Mouse (Mus musculus) mature B cell (primary cell): ENCODE data around the gene Syt1.

Experiments used
- in situ Hi-C: fragments of 300-500 bp; cut with MboI; formaldehyde crosslinking; loops from 2 replicates; pipeline ENCODE4 v1.14.3; 2019

Syt1 gene

DNA sequence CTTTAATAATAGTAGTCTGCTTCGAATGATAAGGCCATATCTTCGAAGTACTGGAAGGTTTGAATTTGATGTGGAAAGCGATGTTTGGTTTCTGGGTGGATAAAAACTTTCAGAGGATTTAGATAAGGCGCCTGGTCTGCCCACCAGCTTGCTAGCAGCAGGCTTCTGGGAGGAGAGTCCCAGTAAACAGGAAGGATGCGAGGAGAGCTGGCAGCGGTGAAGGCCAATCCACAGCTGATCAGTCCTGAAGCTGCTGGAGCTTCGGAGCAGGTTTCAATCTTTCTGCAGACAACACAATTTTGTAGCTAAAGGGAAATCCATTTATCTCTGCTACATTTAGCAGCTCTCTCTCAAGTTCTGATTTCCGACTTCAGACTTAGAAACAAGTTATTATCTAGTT, 358.7 kb downstream of the Syt1 start:
- in situ Hi-C loops: no loop called here

DNA sequence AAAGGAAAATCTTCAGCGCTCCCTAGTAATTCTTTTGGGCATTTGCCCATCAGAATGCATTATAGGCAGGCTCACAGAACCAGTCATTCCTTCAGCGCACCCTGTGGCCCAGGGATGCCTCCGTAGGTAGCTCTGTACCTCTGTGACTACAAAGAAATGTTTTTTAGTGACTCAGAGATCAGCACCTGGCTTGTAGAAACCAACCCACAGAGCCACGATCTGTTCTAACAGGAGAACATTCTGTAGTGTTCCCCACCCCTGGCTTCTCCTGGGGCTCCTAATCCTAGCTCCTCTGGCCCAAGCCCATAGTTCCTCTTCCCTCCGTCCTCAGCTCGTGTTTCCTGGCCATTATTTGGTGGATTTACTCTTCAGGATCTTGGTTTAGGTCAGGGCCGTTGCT, 361.6 kb downstream of the Syt1 start:
- in situ Hi-C loops: no loop called here

DNA sequence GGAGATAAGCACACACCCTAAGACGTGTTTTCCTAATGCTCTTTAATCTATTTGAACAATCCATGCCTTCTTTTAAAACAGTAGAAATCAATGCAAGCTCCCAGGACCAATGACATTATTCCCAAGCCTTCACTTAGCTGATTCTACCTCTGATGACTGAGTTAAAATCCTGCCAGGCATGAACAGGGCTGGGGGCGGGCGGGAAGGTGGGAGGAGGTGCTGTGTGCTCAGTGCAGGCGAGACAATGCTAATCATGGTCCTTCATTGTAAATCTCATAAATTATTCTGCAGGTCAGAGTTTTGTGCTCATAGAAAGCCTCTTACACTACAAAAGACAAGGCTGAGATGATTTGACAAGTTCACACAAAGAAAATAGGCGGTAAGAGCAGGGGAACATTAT, 366.9 kb downstream of the Syt1 start:
- in situ Hi-C loops: no loop called here

DNA sequence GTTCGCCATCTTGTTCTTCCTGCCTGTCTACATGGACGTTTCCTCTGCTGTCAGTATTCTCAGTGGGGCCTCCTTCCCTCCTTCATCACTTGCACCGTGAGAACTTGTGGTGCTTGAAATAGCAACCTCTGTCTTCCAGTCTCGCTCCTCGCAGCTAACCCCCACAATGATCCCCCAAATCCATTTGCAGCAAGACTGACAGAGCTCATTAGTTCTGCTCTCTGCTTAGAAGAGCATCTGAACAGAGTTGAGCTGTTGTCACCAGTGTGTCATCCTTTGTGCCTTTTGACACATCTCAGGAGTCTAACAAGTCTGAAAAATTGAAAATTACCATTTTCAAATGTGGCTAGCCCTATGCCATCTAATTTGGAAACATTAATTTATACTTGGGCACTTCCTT, 372.7 kb downstream of the Syt1 start:
- in situ Hi-C loops: no loop called here

DNA sequence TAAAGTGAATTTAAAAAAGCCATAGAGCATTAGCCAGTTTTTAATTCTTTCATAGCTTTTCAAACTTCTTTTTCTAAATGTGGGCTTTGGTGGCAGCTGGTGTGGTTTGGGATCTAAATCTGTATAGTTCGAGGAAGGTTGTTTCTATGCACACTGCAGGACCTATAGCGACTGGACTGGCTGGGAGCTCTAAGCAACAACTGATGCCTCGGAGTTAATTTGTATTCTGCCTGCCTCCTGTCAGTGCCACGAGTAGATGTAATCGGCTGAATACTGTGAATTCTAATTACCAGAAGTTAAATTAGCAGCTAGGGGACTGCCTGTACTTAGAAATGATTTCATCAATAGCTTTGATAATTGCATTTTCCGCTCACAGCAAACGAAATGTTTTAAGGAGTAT, 374.7 kb downstream of the Syt1 start:
- in situ Hi-C loops: no loop called here

DNA sequence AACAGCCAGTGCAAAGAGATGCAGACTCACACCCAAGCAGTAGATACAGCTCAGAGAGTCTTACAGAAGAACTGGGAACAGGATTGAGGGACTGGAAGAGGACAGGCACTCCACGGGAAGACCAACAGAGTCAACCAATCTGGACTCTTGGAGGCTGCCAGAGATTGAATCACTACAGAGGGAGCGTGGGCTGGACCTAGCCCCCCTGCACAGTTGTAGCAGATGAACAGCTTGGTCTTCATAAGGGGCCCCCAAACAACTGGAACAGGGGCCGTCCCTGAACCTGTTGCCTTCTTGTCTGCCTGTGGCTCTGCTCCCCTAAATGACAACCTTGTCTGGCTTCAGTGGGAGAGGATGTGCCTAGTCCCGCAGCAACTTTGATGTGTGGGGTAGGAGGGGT, 375.2 kb downstream of the Syt1 start:
- in situ Hi-C loops: no loop called here

DNA sequence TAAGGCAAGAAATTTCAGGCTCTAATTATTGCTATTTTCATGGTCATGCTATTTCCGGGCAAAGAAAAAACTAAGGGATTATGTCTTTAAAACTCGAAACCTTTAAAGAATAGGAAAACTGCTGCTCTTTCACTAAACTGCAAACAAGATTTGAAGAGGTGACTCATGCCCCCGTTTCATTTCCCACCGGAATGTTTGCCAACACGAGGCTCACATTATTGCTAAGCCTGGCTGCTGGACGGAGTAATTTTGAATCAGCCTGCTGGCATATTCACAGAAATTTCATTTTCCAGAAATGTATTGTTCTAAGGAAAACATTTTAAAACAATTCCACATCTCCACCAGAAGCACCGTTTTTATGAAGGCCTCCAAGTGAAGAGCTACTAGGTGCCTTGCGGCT, 379.9 kb downstream of the Syt1 start:
- in situ Hi-C loops: no loop called here

DNA sequence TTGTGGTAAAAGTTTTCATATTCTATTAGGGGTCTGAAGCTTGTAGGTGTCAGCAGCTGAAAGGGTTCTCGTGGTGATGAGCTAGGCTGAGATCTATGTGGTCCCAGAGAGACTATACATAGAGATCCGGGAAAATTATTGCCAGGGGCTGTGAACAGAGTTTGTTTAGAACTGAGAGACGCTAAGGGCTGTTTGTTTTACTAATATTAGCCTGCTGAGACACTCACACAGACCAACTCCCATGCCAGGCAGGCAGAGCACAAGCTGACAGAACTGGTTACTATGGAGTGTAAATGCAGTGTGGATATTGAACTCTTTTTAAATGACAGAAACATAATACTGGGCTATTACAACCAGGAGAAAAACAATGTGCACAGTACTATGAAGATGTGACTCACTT, 384.4 kb downstream of the Syt1 start:
- in situ Hi-C loops: no loop called here

DNA sequence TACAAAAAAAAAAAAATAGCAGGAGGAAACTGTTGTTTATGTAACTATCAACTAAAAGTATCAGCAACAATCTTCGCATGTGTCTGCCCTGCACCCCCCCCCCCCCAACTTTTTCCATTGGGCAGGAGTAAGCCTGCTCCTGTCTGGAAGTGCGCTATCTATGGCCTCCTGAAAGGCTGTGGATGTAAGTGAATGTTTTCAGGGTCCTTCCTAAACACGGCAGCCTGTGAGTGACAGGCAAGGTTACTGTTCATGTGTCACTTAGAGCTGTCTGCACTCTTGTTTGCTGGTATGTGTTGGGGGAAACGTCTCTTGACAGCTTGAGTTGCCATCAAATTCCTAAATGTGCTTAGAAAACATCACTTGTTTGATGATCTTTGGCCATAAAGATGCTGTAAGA, 387.8 kb downstream of the Syt1 start:
- in situ Hi-C loops: no loop called here

DNA sequence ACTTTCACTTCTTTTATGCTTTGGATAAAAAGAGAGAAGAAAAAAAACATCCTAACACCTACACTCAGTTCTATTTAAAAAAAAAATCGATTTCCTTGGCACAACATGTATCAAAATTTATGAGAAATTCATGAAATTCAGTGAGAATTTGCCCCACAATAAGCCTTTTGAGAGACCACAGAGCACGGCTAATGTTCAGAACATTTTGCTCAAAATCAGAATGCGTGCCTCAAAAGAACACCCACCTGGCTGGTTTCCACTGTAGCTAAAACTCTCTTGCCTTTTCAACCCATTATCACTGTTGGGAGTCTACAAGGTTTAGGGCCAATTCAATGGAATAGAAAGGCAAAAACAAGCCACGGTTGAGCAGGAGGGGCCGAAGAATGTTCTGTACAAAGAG, 390.9 kb downstream of the Syt1 start:
- in situ Hi-C loops: no loop called here

DNA sequence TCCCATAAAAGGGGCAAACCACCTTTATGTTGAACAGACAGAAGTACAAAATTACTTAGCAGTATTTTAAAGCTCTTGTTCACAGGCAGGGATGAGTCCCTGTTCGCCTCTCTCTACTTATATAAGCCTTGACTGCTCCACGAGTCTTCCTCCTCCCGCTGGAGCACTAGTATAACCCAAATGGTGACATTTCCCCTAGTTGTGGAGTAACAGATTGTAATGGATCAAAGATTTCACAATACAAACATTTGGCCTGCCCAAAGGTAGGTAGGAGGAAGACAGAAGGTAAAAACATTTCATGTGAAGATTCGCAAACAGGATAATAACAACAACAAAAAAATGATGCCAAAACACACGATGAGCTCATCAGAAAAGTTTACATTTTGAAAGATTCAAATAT, 391.6 kb downstream of the Syt1 start:
- in situ Hi-C loops: no loop called here

DNA sequence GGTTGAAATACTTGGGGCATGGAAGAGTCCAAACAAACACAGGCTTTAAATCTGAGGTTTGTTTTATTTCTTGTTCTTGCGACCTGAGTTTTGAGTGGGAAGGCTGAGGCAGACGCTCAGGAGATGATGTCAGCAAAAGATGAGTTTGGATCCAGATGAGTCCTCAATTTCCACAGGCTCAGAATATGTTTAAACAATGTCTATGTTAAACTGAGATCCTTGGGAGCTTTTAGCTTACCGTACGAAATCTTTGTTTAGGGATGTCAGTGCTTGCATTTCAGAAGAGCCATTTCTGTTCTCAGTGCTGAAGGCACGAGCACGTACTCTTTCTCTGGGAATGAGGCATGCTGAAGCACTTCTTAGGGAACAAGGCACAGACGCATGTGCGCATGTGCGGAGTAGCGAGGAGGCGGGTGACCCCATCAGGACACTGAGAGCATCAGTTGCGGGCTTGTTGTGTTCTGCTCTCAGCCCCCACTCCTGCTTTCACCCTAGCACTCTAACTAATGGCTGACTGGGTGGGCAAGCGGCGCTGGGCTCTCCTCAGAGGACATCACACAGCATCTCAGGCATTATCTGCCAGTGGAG, 400.6 kb downstream of the Syt1 start:
- in situ Hi-C loops: no loop called here

DNA sequence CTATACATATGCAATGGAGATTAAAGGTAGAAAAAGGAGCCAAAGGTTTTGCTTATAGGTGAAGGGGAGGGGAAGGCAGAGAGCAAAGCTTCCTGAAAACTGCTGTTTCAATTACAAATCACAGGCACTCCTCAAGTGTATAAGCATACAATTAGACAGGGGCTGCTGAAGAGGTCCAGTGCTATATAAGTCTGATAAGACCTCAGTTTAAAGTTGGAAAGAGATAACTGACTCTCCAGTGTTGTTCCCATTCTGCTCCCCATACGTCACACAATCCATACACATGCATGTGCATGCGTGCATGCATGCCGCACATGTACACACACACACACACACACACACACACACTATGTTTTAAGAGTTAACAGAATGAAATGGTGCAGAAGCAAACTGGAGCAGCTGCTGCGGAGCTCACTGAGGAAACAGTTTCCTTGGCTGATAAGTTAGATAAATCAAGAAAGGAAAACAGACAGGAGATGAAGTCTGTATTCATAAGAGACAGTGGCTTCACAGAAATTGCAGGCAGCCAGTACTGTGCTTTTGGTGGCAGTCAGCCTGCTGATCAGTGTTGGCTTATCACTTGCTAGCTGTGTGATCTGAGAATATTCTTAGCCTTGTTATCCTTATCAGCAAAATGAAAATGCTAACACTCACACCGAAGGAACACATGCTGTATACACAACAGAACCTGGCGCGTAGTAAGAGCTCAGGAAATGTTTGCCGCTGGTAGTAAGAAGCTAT, 408.9 kb downstream of the Syt1 start:
- in situ Hi-C loops: no loop called here

DNA sequence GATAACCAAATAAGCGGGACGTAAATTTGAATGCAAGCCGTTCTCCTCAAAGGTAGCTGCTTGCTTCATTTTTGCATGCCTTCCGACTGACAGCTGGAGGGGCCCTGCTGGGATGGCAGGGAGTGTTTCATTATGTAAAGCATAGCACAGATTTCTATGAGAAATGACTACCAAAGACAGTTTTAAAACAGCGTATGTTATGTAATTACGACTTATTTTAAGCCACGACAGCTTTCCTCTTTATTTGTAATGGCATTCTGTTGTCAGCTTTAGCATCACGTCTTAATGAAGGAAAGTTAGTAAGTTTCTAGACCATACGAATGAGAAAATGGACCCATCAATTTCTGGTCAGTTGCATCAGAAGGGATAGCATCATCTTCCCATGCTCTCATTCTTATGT, 410.1 kb downstream of the Syt1 start:
- in situ Hi-C loops: no loop called here

DNA sequence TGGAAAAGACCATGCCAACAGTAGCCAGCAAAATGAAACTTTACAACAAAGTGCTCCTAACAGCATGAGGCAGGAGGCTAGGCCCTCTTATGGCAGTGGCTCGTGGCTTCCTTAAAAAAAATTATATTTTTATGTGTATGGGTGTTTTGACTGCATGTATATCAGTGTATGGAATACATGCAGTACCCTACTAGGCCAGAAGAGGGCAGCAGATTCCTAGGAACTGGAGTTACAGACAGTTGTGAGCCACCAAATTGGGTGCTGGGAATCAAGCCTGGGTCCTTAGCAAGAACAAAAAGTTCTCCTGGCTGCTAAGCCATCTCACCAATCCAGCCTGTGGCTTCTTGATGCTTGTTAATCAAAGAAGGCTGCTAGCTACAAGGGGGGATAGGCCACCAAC, 413.4 kb downstream of the Syt1 start:
- in situ Hi-C loops: no loop called here

DNA sequence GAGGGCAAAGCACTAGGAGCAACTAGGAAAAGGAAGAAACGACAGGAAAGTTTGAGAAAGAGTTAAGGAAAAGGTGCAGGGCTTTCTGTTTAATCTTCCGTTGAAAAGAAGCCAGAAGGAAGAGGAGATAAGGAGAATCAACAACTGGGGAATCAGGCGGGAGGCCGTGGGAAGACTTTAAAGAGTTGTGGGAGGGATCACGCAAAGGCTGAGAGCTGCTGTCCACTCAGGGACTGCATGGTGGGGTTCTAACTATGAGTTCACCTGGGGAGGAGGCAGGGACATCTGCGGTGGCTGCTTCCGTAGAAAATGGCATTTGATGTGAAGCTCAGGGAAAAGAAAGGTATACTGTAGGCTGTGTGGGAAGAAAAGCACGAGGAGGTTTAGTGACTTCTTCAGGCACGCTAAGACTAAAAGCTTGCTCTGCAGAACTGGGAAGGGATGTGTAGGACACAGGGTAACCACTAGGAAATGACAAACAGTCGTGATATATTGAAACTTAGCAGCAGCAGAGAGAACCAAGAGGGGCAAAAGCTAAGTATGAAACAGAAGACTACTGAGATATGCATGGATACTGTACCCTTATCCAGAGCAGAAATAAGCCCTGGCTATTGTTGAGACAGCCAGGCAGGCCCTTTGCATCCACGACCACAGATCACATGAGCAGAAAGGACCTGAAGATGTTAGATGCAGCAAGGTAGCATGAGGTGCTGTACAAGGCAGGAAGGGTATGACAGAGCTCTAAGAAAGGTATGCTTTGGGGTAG, 414.4 kb downstream of the Syt1 start:
- in situ Hi-C loops: no loop called here

DNA sequence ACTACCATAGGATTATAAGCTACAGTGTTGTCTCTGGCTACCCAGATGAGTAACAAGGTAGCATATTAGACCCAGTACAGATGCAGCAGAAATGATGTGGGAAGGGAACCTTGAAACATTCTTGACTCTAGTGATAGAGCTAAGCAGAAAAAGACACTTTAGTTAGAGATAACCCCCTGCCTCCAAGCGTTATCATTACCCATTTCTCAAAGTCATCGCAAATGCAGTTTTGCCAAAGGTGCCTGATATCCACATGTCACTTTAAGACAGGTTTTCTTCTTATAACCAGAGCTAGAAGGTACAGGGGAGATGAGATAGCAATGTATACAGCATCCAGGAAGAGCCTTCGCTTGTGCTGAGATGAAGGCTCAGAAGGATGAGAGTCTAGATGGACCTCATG, 421.4 kb downstream of the Syt1 start:
- in situ Hi-C loops: no loop called here

DNA sequence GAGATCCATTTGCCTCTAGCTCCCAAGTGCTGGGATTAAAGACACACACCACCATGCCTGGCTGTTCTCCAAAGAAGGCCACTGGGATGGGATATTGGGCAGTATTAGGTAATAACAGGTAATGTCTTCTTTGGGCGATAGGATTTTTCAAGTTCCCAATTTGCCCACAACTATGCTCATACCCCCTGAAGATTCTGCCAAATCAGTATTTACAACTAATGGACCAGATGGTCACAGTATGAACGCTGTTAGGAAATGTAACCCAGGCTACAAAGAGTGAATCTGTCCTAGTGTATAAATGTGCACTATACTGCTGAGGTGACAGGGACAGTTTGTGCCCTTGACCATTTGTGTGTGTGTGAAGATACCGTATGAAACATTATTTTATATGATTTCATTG, 421.9 kb downstream of the Syt1 start:
- in situ Hi-C loops: no loop called here

DNA sequence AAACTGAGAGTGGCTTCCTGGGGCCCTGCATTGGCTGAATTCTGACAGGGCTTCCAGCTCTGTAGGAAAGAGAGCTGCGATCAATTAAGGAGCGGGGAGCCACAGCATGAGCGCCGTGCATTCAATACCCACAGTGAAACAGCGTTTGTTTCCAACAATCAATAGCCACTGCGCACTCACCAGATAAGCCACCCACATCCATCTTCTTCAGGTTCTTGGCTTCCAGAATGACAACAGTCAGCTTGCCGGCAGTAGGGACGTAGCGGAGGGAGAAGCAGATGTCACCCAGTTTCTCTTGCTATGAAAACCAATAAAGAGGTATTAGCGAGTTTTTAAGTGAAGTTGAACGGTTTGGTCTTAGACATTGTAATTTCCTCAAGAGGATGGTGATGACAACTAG, 427.1 kb downstream of the Syt1 start:
- in situ Hi-C loops: no loop called here

DNA sequence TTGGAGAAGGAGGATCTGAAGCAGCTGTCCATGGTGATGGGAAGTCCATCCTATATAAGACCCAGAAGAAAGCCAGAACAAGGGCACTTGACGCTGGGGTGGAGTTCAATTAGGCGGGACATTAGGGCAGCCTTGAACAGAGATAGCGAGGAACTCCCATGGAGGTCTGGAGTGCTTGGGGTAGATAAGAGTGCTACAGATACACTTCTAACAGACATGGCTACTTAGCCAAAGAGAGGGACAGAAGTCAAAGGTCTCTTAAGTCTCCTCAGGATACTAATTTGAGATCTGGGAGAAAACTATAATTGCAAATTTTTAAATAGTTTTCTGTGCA, 428.4 kb downstream of the Syt1 start:
- in situ Hi-C loops: no loop called here

DNA sequence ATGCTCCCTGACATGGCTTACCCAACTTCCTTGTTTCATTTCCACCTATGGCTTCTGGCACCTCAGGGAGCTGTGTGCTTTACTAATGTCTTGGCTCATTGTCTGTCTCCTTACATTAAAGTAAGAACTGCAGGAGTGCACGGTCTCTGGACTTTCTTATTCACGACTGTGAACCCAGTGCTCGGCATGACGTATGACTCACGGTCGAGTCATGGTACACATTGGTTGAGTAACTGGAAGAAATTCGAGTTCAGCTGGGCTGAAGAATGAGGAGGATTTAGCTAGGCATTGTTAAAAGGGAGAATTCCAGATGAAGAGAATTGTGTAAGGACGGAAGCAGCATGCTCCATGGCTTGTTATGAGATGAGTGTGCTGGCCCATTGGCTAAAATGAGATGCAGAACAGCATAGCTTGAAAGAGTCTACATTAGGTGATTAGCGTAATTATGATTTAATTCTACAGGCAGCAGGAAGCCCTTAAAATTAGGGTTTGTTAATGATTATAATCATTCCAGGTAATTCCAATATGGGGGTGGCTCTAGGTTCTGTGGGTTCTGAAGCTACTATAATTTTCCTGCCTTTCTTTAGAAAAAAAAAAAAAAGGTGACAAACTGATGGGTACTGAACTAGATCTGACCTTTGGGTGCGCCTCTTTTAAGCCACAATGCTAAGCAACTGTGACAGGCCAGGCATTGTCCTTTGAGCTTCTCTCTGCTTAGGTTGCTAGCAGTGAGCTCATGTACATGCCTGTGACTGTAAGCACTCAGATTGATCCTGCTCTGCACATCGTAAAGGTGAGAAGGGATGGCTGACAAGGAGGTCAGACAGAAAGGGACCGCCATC, 429.0 kb downstream of the Syt1 start:
- in situ Hi-C loops: no loop called here

DNA sequence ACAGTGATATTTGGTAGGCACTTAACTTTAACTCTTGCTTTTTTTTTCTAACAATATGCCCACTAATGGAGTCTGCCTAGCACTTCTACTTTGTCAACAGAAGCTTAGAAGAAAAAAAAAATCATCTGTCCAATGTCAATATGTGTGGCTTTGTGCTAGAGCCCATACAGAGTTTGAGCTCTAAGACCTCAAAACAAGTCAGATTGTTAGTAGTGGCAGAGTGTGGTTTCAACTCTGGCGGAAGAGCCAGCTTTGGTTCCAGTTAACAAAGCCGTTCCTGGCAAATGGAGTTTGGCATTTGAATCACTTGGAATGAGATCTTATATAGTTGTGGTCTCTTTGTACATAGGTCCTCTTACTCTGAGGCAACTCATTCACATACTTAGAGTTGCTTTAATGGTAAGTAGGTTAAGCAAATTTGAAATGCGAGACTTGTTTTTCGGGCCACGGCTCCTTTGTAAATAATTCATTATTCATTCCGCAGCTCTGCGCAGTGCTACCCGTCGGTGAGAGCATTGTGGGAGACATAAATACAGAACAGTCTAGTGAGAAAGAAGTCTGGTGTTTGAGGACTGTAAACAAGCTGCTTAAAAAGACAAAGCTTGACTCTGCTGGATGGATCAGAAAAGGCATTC, 429.9 kb downstream of the Syt1 start:
- in situ Hi-C loops: no loop called here
